Mouse (Mus musculus) midbrain, embryonic 11.5 days (tissue): ENCODE measurements around the gene Acer3. TPM values are rescaled to one million over a fixed set of nuclear protein-coding genes. Genes with fewer than 3 reads are reported as not detected.

Experiments used
- ATAC-seq: fragments of 200-750 bp; cut with Nextera tagmentation; 2 replicates; pipeline ENCODE4 v1.8.0; 2017; ENCODE audit warnings: moderate TSS enrichment, moderate library complexity; ENCODE audit not compliant: low FRiP score
- DNase-seq: peaks from one replicate; pipeline ENCODE4 v3.0.0; 2015; ENCODE audit warnings: low spot score; ENCODE audit errors: missing footprints
- H3K27ac ChIP-seq: fragments of 300-500 bp; sonication (generic); 2 replicates; pipeline ENCODE4 v1.5.1; 2014; ENCODE audit warnings: low read depth, low read length
- H3K27me3 ChIP-seq: fragments of 300-500 bp; sonication (generic); 2 replicates; pipeline ENCODE4 v1.6.1; 2014; ENCODE audit warnings: mild to moderate bottlenecking, low read length, moderate library complexity, mixed read lengths; ENCODE audit not compliant: control insufficient read depth, insufficient read depth
- H3K36me3 ChIP-seq: fragments of 300-500 bp; sonication (generic); 2 replicates; pipeline ENCODE4 v1.6.1; 2014; ENCODE audit warnings: mild to moderate bottlenecking, low read length, moderate library complexity, mixed read lengths; ENCODE audit not compliant: control insufficient read depth, insufficient read depth
- H3K4me1 ChIP-seq: fragments of 300-500 bp; sonication (generic); 2 replicates; pipeline ENCODE4 v1.6.1; 2014; ENCODE audit warnings: low read length; ENCODE audit not compliant: control insufficient read depth, insufficient read depth
- H3K4me2 ChIP-seq: fragments of 300-500 bp; sonication (generic); 2 replicates; pipeline ENCODE4 v1.6.1; 2014; ENCODE audit warnings: mild to moderate bottlenecking, moderate library complexity
- H3K4me3 ChIP-seq: fragments of 300-500 bp; sonication (generic); 2 replicates; pipeline ENCODE4 v1.5.1; 2014; ENCODE audit warnings: low read depth, low read length
- H3K9ac ChIP-seq: fragments of 300-500 bp; sonication (generic); 2 replicates; pipeline ENCODE4 v1.6.1; 2014; ENCODE audit warnings: low read length
- H3K9me3 ChIP-seq: fragments of 300-500 bp; sonication (generic); 2 replicates; pipeline ENCODE4 v1.6.1; 2016; ENCODE audit warnings: low read length; ENCODE audit not compliant: control insufficient read depth
- WGBS: fragments of 180-500 bp; shearing (Covaris S2); extraction: QIAGEN DNeasy Blood & Tissue Kit; methylation state at CpG from one replicate; pipeline ENCODE4 v1.1.7; 2014; 5-methylcytosine and 5-hydroxymethylcytosine counted together
- polyA plus RNA-seq: library from polyadenylated mRNA; unstranded; fragments of >200 nt; fragmentation: Nextera tagmentation; extraction: Ambion mirVana; gene quantifications from 2 replicates; pipeline ENCODE4 v1.2.1, GENCODE M21; 2014

The Acer3 gene
- polyA plus RNA-seq, 1 experiment from 2014 or later: 16.6 TPM

- Histone ChIP-seq H3K27me3 (peaks cover 22% of the 10 kb centered on the region), H3K9me3 (no peaks in the 10 kb centered on the region), H3K4me3 (no peak within 1 kb of the TSS), H3K4me1 (no peaks in the 10 kb centered on the region; the same call in 1 of the 2 replicates), H3K4me2 (no peak within 1 kb of the TSS), H3K27ac (no peak within 1 kb of the TSS), H3K9ac (no peak within 1 kb of the TSS), H3K36me3 (no peaks in the 10 kb centered on the region)
- WGBS: 89% methylated on average over 4 of the region's 4 CpGs
- DNase-seq (no peak), ATAC-seq (no peak)
Observed at GRCm38 (mm10) chr7:98199381-98199780, 121.6 kb downstream of the Acer3 start, which contains the start of gene B3gnt6. B3gnt6 (minus strand) TSS chr7:98199481.

GRCm38 (mm10) chr7:98195151-98195801, 125.7 kb downstream of the Acer3 start:
- no peak overlapping the region for H3K4me2 ChIP-seq
- DNase-seq: peak; percentile 84
- H3K36me3 ChIP-seq: no peaks in the 10 kb centered on the region
- WGBS: 37% methylated on average over 10 of the region's 10 CpGs
- H3K4me1 ChIP-seq: peaks cover 7% of the 10 kb centered on the region
- peaks cover 53% of the 10 kb centered on the region for H3K27me3 ChIP-seq
- H3K27ac ChIP-seq: no peak overlapping the region
- H3K4me3 ChIP-seq: no peak overlapping the region
- ATAC-seq: no peak
- H3K9ac ChIP-seq: no peak overlapping the region
- H3K9me3 ChIP-seq: no peaks in the 10 kb centered on the region

- WGBS: 2% methylated on average over 61 of the region's 61 CpGs
- Histone ChIP-seq H3K4me3 (peak overlapping the region; percentile 42), H3K36me3 (no peaks in the 10 kb centered on the region), H3K27ac (no peak overlapping the region), H3K9me3 (no peaks in the 10 kb centered on the region), H3K27me3 (peaks cover 53% of the 10 kb centered on the region), H3K4me2 (peak overlapping the region; percentile 79), H3K4me1 (peaks cover 9% of the 10 kb centered on the region), H3K9ac (peak overlapping the region; percentile 33)
- peak; percentile 89 for DNase-seq
- ATAC-seq: peak; percentile 43
Observed at GRCm38 (mm10) chr7:98194026-98194792, 126.8 kb downstream of the Acer3 start.

GRCm38 (mm10) chr7:98193515-98194025, 127.4 kb downstream of the Acer3 start:
- Histone ChIP-seq H3K9me3 (no peaks in the 10 kb centered on the region), H3K36me3 (no peaks in the 10 kb centered on the region), H3K9ac (peak overlapping the region; percentile 33; the same call in 1 of the 2 replicates), H3K4me2 (peak overlapping the region; percentile 79), H3K4me3 (peak overlapping the region; percentile 42), H3K27me3 (peaks cover 56% of the 10 kb centered on the region), H3K27ac (no peak overlapping the region), H3K4me1 (peaks cover 9% of the 10 kb centered on the region)
- DNase-seq (peak; percentile 94), ATAC-seq (peak; percentile 70)
- WGBS: 6% methylated on average over 36 of the region's 36 CpGs

GRCm38 (mm10) chr7:98191571-98192250, 129.3 kb downstream of the Acer3 start:
- H3K4me3 ChIP-seq: no peak overlapping the region
- H3K9me3 ChIP-seq: no peaks in the 10 kb centered on the region
- ATAC-seq: no peak
- DNase-seq: peak; percentile 76
- no peak overlapping the region for H3K9ac ChIP-seq
- peaks cover 16% of the 10 kb centered on the region for H3K4me1 ChIP-seq
- peaks cover 56% of the 10 kb centered on the region for H3K27me3 ChIP-seq
- no peak overlapping the region for H3K4me2 ChIP-seq
- no peaks in the 10 kb centered on the region for H3K36me3 ChIP-seq
- WGBS: 65% methylated on average over 17 of the region's 17 CpGs
- no peak overlapping the region for H3K27ac ChIP-seq

- peaks cover 46% of the 10 kb centered on the region for H3K27me3 ChIP-seq
- no peak overlapping the region for H3K4me3 ChIP-seq
- H3K4me2 ChIP-seq: no peak overlapping the region
- WGBS: 88% methylated on average over 1 of the region's 1 CpGs
- ATAC-seq: no peak
- peak; percentile 44 for DNase-seq
- H3K9ac ChIP-seq: no peak overlapping the region
- H3K36me3 ChIP-seq: no peaks in the 10 kb centered on the region
- H3K9me3 ChIP-seq: no peaks in the 10 kb centered on the region
- H3K27ac ChIP-seq: no peak overlapping the region
- peaks cover 22% of the 10 kb centered on the region for H3K4me1 ChIP-seq
Observed at GRCm38 (mm10) chr7:98190578-98190977, 130.4 kb downstream of the Acer3 start.

- 58% methylated on average over 3 of the region's 3 CpGs for WGBS
- H3K27me3 ChIP-seq: peaks cover 38% of the 10 kb centered on the region
Observed at GRCm38 (mm10) chr7:98189745-98190144, 131.3 kb downstream of the Acer3 start.

GRCm38 (mm10) chr7:98188680-98189079, 132.3 kb downstream of the Acer3 start:
- no peak overlapping the region for H3K9ac ChIP-seq
- peaks cover 18% of the 10 kb centered on the region for H3K4me1 ChIP-seq
- no peak overlapping the region for H3K27ac ChIP-seq
- no peak overlapping the region for H3K4me3 ChIP-seq
- H3K36me3 ChIP-seq: no peaks in the 10 kb centered on the region
- ATAC-seq: no peak
- peaks cover 27% of the 10 kb centered on the region for H3K27me3 ChIP-seq
- peak; percentile 23 for DNase-seq
- H3K9me3 ChIP-seq: no peaks in the 10 kb centered on the region
- no peak overlapping the region for H3K4me2 ChIP-seq
- 86% methylated on average over 2 of the region's 2 CpGs for WGBS

More at GRCm38 (mm10) chr7:98189745-98190144, 131.3 kb downstream of the Acer3 start:
- no peak overlapping the region for H3K4me2 ChIP-seq
- H3K9me3 ChIP-seq: no peaks in the 10 kb centered on the region
- peaks cover 24% of the 10 kb centered on the region for H3K4me1 ChIP-seq
- ATAC-seq (no peak), DNase-seq (peak; percentile 33)
- no peaks in the 10 kb centered on the region for H3K36me3 ChIP-seq
- H3K4me3 ChIP-seq: no peak overlapping the region
- H3K27ac ChIP-seq: no peak overlapping the region
- H3K9ac ChIP-seq: no peak overlapping the region
